Mouse (Mus musculus): Measurements from ENCODE around the gene Zdhhc15. TPM values are rescaled to one million over a fixed set of nuclear protein-coding genes. Genes with fewer than 3 reads are reported as not detected.

Zdhhc15 gene
- total RNA-seq, 2 experiments from 2014 or later: 0.21 to 0.26 TPM

Other genes with a start within 250 kb of the Zdhhc15 start
- gene Uprt, start 188.2 kb downstream of the Zdhhc15 start, total RNA-seq (2021): 10 to 100 TPM in 1 of 2 experiments, 1 to 10 TPM in 1; 9.5 to 11.1 TPM
- not detected for gene Magee2, start 186.2 kb upstream of the Zdhhc15 start, total RNA-seq (2021)